9 mouse cellular contexts compared by ENCODE assay signal in the genomic region with DNA sequence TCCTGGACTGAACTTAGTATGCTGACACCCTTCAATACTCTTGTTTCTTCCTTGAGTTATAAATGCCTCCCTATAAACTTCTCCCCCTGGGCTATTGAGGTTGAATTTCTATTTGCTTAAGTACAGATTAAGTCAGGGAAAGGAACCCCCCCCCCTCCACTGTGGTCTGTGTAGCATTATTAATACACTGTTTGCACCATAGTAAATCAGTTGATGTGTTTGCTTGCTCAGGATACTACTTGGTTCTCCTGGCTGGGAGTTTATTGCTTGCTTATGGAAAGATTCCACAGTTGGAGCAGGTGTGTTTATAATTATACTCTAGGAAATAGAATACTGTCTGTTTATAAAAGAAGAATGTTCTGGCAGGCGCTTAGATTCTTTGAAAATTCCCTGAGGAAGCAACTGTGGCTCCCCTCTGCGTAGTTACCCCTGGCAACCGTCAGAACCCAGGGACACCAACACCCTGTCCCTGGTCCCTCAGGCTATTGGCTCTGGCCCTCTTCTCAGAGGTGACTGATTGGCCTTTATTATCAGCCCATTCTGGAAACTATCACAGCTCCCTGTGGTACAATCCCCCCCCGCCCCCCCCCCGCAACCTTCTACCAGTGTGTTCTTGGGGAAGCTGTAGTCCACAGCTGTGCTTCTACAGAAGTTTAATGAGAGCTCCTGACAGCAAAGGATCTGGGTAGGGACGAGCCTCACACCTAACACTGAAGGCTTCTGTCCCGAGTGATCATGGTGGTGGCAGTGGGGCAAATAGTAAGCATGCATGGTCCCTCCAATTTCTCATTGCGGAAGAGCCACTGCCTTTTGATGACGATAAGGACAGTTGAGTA.
A peak's percentile ranks its signal among the peaks of the same experiment; 100 is the strongest.
DNase-seq lines count a peak whose midpoint lies in the region; ATAC-seq and TF ChIP-seq lines count a peak whose summit lies in the region.
"Had no signal": no experiment of that assay in that cellular context is flagged by ENCODE, and none has a peak within 500 bp of the region (broad histone marks: within the 10 kb centered on the region; RNA-seq: fewer than 3 reads in every experiment).

No protein-coding gene starts in this region.

- peak; percentile 27 for DNase-seq in heart, postnatal 4 days
- DNase-seq in heart, postnatal 25 days (ENCODE audit: low spot score): no peak
- peak; percentile 47 for DNase-seq in brain, embryonic 14.5 days (ENCODE audit: low read depth)
- peak; percentile 48 to 60 for DNase-seq in gastrocnemius, adult 8-10 months (ENCODE audit: low spot score in 2 of 2)
- no peak for DNase-seq in layer of hippocampus, postnatal 14 days (ENCODE audit: low spot score in 2 of 2)
- no peak for DNase-seq in natural killer cell, adult 2 months (ENCODE audit: low spot score in 2 of 2)
- DNase-seq: kidney, adult 9 months had no signal

- H3K9me3 ChIP-seq in midbrain, embryonic 12.5 days: no peaks in the 10 kb centered on the region

- 0 out of 2 replicates have a peak overlapping the region, but pooled peaks have one; percentile 6 for H3K27ac ChIP-seq in midbrain, embryonic 12.5 days (replicated peaks)

- intact Hi-C loops in heart, postnatal 25 days (cut with DNase I): loop anchor here (5.0 to 10.0 kb wide), 3 partner anchors 42 to 147 kb away; no protein-coding TSS in a partner anchor

- WGBS in midbrain, embryonic 12.5 days: 60% methylated on average over 9 of the region's 9 CpGs

- H3K9ac ChIP-seq in midbrain, embryonic 12.5 days (replicated peaks): no peak overlapping the region

- TF ChIP-seq CTCF in brain, embryonic 14.5 days (IDR thresholded peaks at IDR 0.05; ENCODE audit: borderline replicate concordance, extremely low read depth, insufficient read depth, insufficient read length): no peak

- H3K4me1 ChIP-seq in midbrain, embryonic 12.5 days: peaks cover 14% of the 10 kb centered on the region

- no peak for TF ChIP-seq POLR2A in brain, embryonic 14.5 days (IDR thresholded peaks at IDR 0.05; ENCODE audit: borderline replicate concordance, extremely low read depth, insufficient read depth, insufficient read length, poor library complexity, severe bottlenecking)

- peak; percentile 73; the same call in 1 of the 2 replicates for ATAC-seq in midbrain, embryonic 12.5 days (ENCODE audit: low FRiP score, low read depth)
- ATAC-seq in inflammation-experienced regulatory T-cells, adult 6 months: no peak

- H3K36me3 ChIP-seq in midbrain, embryonic 12.5 days: no peaks in the 10 kb centered on the region

- no peaks in the 10 kb centered on the region for H3K27me3 ChIP-seq in midbrain, embryonic 12.5 days

- no peak overlapping the region for H3K4me2 ChIP-seq in midbrain, embryonic 12.5 days (replicated peaks)

- H3K4me3 ChIP-seq in midbrain, embryonic 12.5 days: no peak overlapping the region

Comparison
In these comparisons a context has a peak if more than half of its experiments do, and no peak if none do; other contexts are left out.
1. DNase-seq: peak in heart, postnatal 4 days (single experiment), brain, embryonic 14.5 days (single experiment) and gastrocnemius, adult 8-10 months (2 of 2); none in heart, postnatal 25 days (single experiment), layer of hippocampus, postnatal 14 days (0 of 2) and natural killer cell, adult 2 months (0 of 2).